Mouse (Mus musculus): ENCODE results near the gene Tob1.

GRCm38 (mm10) chr11:94236074-94236473 is 24.8 kb downstream of the Tob1 start:
- TF ChIP-seq CTCF (IDR thresholded peaks at IDR 0.05; ENCODE audit: insufficient read depth, low read depth, low read length) (peak; percentile 54), POLR2A (IDR thresholded peaks at IDR 0.05; ENCODE audit: insufficient read depth, low read depth, low read length) (no peak)

Data from olfactory bulb, adult 2 months (tissue).